Mouse (Mus musculus) heart, postnatal 25 days (tissue): ENCODE results near the gene Slc9c1. TPM values are rescaled to one million over a fixed set of nuclear protein-coding genes. Genes with fewer than 3 reads are reported as not detected.

Source experiments
- total RNA-seq, 2 experiments: library from RNA; stranded (reverse); gene quantifications; 2 replicates each; pipeline ENCODE4 v1.2.3; 2021

The Slc9c1 gene
- total RNA-seq, 2 experiments from 2014 or later: not detected

Other genes with a start within 250 kb of the Slc9c1 start
- gene Cd200, start 126.3 kb upstream of the Slc9c1 start, total RNA-seq: 10 to 100 TPM; 60.5 to 61.8 TPM
- gene Gm609, start 42.3 kb upstream of the Slc9c1 start, total RNA-seq: not detected
- not detected for gene Gm17783, start 3.3 kb upstream of the Slc9c1 start, total RNA-seq
- not detected for gene Gcsam, start 75.1 kb downstream of the Slc9c1 start, total RNA-seq
- gene BC016579, start 118.8 kb downstream of the Slc9c1 start, total RNA-seq: not detected
- gene Tmprss7, start 158.3 kb downstream of the Slc9c1 start, total RNA-seq: not detected
- gene Tagln3, start 189.3 kb downstream of the Slc9c1 start, total RNA-seq: under 1 TPM; 0.60 to 0.61 TPM
- 10 to 100 TPM; 16.0 to 18.6 TPM for gene Abhd10, start 207.6 kb downstream of the Slc9c1 start, total RNA-seq